Mouse (Mus musculus) brain, embryonic 14.5 days (tissue): ENCODE results near the gene Zfp827.

Source experiments
- CTCF ChIP-seq: fragments of 200-500 bp; IDR thresholded peaks from 2 replicates; pipeline ENCODE4 v1.5.1; 2012; ENCODE audit warnings: inconsistent platforms, mild to moderate bottlenecking, moderate library complexity, borderline replicate concordance; ENCODE audit not compliant: insufficient read depth, insufficient read length; ENCODE audit errors: extremely low read depth
- POLR2A ChIP-seq: fragments of 200-500 bp; IDR thresholded peaks from 2 replicates; pipeline ENCODE4 v1.6.1; 2012; ENCODE audit warnings: mild to moderate bottlenecking, inconsistent platforms, borderline replicate concordance; ENCODE audit not compliant: poor library complexity, insufficient read depth, insufficient read length, severe bottlenecking; ENCODE audit errors: extremely low read depth

DNA sequence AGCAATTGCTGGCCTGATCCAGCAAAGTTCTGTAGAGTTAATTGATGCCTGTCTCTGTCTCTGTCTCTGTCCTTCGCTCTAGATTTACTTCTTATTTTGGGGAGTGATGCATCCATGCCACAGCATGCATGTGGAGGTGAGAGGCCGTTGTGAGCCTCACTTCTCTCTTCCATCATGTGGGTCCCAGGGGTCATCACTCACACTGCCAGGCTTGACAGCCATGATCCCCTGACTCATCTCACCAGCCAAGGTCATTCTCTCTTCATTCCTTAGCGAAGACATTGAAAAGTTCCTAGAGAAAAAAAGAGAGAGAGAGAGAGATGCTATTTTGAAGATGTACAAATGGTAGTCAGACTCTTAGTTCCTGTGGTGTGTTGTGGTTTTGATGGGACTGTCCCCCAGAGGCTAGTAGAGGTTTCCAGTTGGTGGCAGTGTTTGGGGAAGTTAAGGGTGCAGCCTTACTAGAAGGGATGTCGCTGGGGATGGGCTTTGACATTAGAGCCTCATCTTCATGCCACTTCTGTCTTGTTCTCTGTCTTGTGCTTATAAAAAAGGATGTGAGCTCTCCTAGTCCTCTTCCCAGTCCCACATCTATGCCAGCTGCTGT, 133.0 kb downstream of the Zfp827 start:
- TF ChIP-seq POLR2A (no peak), CTCF (no peak)
